Mouse (Mus musculus) T-cell, adult 2 months (primary cell): Measurements from ENCODE around the gene Ppox.
"Not testable (repeated sequence)": the region's sequence is repeated elsewhere in the genome, so short reads cannot be mapped to it uniquely, and the experiment has no call there.

Source experiments
- DNase-seq: peaks from one replicate; pipeline ENCODE4 v3.0.0; 2022; ENCODE audit warnings: low spot score

Ppox gene

DNA sequence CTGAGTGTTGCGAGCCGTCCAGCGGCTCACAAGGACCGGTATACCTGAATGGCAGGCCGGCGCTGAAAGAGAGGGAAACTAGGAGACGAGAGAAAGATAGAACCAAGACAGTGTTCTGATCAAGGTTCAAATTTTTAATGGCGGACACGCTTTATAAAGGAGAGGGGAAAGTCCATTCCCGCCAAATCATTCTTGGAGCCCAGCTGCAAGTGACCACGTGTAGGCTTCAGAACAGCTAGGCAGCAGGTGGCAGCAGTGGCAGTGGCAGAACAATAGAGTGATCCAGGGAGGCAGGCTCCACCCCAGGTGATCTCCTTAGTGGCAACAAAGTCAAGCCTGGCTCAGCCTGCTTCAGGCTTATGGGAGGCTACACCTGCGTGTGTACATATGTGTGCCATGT is 39.0 kb downstream of the Ppox start:
- not testable (repeated sequence) for DNase-seq

GRCm38 (mm10) chr1:171240911-171241310 is 40.1 kb downstream of the Ppox start:
- no peak for DNase-seq

DNA sequence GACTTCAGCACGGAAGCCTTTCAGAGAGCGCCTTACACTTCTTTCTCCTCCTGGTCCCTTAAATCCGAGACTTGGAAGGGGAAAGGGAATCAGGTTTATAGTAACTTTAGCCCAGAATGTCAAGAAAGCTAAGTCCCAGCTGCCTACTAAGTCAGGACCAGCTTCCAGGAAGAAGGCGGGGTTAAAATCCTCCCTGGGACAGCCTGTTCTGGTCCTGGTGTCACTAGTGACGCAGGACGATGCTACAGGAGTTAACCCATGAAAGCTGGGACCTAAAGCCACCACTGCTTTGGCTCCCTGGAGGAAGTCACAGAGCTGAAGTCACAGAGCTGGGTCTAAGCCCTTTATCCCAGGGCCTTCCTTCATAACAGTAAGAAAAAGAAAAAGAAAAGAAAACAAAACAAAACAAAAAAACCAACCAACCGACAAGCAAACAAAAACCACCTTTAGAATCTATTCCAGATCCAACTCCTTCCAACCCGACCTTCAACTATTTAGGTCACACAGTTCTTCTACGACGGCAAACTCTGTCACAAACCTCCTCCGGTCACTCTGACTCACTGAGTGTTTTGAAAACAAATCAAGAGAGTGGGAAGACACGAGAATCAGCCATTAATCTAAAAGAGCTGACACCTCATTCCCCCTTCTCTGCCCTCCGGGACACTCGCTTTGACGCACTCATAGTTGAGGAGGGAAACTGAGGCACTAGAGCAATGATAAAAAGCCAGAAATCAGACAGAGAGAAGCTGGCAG is 40.8 kb downstream of the Ppox start:
- DNase-seq: no peak

DNA sequence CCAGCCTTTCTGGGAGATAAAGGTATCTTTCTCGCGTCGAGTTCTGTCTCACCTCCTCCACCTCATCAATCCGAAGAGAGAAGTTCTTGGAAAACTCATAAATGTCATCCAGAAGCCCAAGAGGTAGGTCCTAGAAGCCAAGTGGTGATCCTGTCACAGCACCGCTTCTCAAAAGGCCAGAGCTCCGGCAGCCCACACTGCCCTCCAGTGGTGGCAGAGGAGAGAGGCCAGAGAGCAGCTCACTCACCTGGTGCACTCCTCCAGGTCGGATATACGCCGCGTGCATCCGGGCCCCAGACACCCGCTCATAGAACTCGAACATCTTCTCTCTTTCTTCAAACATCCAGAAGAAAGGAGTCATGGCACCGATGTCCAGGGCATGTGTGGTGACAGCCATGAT is 42.5 kb downstream of the Ppox start:
- peak; percentile 54 for DNase-seq

DNA sequence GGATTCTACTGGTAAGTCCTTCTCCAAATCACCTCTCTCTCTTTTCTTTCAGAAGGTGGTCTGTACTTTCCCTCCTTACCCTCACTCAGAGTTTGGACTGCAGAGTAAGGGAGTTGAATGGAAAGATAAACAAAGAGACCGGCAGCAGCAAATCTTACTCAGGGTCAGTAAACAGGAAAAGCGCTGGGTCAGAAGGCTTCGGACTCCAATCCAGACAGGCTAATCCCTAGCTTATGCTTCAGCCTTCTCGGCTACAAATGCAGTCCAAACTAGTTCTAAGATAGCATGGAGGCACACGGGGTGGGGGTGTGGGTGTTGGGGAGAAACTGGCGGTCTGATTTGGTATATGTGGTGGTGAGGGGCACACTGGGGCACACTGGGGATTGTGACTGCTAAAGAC is 43.5 kb downstream of the Ppox start:
- no peak for DNase-seq

GRCm38 (mm10) chr1:171235791-171236190 is 45.2 kb downstream of the Ppox start:
- DNase-seq: no peak

DNA sequence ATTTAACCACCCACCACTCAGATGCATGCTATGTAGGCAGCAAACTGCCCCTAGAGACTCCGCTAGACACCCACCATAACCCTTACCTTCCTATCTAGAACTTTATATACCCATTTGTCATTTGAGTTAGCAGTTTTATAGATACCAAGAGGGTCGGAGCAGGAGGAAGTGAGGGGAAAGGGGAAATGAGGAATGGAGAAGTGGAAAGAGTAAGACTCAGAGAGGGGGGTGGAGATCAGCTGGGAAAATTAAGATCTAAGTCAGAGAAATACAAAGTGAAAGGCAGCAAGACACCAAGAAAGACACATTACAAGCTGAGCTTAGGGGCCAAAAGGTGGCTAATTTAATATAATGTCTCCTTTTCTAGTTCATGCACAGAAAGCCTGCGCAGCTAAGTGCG is 46.4 kb downstream of the Ppox start:
- no peak for DNase-seq

- DNase-seq: no peak
Observed at GRCm38 (mm10) chr1:171234126-171234525, 46.9 kb downstream of the Ppox start, which contains the start of gene Fcer1g. Gene Fcer1g (minus strand): TSS chr1:171234365.

GRCm38 (mm10) chr1:171232800-171233730 is 47.9 kb downstream of the Ppox start:
- no peak for DNase-seq

DNA sequence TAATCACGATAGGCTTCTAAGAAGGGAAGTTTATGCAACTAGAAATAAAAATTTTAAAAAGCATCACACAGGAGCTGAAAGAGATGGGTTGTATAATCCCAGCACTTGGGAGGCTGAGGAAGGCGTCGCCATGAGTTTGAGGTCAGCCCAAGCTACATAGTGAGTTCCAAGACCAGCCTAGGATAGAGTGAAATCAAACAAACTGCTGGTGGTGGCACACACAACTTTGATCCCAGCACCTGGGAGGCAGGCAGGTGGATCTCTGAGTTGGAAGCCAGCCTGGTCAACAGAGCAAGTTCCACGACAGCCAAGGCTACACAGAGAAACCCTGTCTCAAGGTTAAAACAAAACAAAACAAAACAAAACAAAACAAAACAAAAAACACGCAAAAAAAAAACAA is 48.6 kb downstream of the Ppox start:
- DNase-seq: no peak

- no peak for DNase-seq
Observed at GRCm38 (mm10) chr1:171231844-171232243, 49.1 kb downstream of the Ppox start.

DNA sequence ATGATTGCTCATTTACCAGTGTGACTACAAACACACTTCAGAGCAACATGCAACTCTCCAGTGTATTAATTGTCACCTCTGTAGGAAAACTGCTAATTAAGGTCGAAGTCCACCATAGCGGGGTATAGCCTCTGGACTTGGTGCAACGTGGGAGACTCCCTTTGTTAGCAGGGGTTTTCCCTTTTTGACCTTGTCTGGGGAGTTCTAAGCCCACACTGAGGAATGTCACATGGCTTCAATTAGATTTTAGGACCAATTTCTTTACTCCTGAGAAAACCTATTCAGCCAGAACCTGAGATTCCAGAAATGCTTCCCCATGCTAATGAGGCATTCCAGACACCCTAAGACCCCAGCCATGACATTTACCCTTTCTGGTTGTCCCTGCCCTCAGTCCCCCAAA is 50.8 kb downstream of the Ppox start:
- no peak for DNase-seq

DNA sequence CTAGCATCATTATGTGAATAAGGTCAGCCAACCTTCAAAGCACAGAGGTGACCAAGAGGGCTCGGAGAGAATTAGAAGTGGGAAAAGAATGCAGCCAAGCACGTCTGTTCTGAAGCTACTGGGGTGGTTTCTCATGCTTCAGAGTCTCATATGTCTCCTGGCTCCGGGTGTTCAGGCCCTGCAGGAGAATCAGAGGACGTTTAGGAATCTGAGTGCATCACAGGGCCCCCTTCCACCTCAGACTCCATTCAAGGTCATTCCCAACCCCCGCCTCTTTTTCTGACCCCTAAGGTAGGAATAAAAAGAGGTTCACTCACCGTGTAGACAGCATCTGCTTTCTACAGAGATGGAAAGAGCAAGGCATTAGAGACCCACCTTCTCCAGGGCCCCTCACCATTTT is 51.2 kb downstream of the Ppox start:
- no peak for DNase-seq

- no peak for DNase-seq
Observed at GRCm38 (mm10) chr1:171227879-171228278, 53.1 kb downstream of the Ppox start.

DNA sequence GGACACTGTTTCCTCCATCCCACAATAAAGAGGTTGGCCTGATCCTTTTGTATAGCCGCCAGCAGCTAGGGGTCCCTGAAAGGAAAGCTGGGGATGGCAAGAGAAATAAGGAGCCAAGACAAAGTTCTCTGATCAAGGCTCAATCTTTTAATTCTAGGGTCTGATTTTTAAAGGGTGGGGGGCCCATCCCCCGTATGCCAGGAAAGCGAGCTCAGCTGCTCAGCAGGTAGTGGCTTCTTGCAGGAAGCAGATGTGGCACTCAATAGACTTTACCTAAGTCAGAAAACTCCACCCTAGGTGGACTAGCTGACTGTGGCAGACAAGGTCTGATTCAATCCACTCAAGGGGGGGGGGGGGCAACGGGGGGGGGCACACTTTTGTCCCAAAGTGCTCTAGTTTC is 54.2 kb downstream of the Ppox start:
- no peak for DNase-seq
